Mouse (Mus musculus): ENCODE data around the gene Fat1. TPM values are rescaled to one million over a fixed set of nuclear protein-coding genes. Genes with fewer than 3 reads are reported as not detected.

The Fat1 gene
- polyA plus RNA-seq (2014; fragmentation: Illumina TruSeq; extraction: RNeasy Lipid Tissue Mini Kit (QIAGEN cat#74804); ENCODE audit: low read depth, low replicate concordance) = 50.2 TPM

DNA sequence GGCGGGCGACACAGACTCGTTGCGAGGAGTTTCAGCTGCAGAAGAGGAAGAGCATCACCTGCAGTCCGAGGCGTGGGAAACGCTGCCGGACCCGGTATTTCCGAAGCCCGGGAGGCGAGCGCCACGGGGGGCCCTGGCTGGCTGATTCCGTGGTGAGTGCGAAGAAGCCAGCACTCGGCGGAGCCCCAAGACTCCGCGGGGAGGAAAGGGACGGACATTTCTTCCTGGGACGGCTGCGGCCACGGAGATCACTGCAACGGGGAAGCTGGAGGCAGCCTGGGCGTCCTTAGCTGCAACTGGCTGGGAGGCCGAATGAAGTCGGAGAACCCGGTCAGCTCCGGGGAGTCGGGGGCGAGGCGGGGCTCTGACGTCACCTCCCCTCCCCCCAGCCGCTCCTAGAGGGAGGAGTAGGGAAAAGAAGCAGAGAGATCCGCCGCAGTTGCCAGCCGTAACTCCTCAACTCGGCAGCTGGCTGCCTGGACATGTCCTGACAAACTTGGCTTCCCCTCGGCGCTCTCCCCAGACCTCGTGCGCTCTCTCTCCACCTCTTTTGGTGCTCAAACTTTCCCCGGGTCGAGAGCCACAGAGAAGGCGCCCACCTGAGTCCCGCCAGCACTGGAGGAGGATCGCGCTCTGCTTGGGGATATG is at the start of gene Fat1:
Fat1 (plus strand) TSS at position 598 of the 648 bp plus-strand sequence.

DNA sequence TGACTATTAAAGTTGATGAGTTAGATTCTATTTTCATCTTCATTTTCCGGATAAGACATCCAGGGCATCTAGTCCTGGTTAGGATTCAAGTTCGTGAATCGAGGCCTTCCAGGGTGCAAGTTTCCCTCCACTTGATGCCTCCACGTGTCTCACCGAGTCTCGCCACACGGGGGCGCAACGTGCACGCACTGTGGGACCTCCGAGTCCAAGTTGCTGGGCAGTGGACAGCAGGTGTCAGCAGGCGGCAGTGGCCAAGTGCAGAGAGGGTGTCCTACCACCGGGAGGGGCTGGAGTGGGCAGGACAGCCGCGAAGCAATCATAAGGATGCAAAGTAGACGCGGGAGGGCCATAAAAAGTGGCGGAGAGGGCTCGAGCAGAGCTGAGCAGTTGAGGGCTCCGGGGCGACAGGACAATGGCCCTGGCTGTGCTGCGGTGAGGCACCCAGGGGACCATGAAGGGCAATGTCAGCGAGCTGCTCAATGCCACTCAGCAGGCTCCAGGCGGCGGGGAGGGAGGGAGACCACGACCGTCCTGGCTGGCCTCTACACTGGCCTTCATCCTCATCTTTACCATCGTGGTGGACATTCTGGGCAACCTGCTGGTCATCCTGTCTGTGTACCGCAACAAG is 133.6 kb downstream of the Fat1 start, which contains the start of gene Mtnr1a:
Mtnr1a (plus strand) TSS at position 379 of the 628 bp plus-strand sequence.

Other genes with a start within 250 kb of the Fat1 start
- not detected for gene Mtnr1a, start 133.7 kb downstream of the Fat1 start, polyA plus RNA-seq (2014; fragmentation: Illumina TruSeq; extraction: RNeasy Lipid Tissue Mini Kit (QIAGEN cat#74804); ENCODE audit: low read depth, low replicate concordance)